Mouse (Mus musculus) CH12.LX (cell line): ENCODE results near the gene Atg2b. TPM values are rescaled to one million over a fixed set of nuclear protein-coding genes. Genes with fewer than 3 reads are reported as not detected.

Experiments
- DNase-seq: peaks from one replicate; pipeline ENCODE4 v3.0.0-alpha.2; 2013; ENCODE audit errors: extremely low read depth
- H3K27ac ChIP-seq: 2 replicates; pipeline ENCODE4 v1.5.1; 2012; ENCODE audit warnings: low read depth, mild to moderate bottlenecking, control low read depth, moderate library complexity; ENCODE audit not compliant: insufficient read depth
- H3K27me3 ChIP-seq: replicated peaks from 2 replicates; pipeline ENCODE3; 2012; ENCODE audit warnings: inconsistent platforms
- H3K36me3 ChIP-seq, 2 experiments: replicated peaks in 1 of 2; 2 replicates each; pipeline versions ENCODE3 to v1.6.1; 2012; ENCODE audit warnings: inconsistent platforms in 1 of 2, low read length in 1 of 2, mild to moderate bottlenecking in 1 of 2, mixed read lengths in 1 of 2, moderate library complexity in 1 of 2; ENCODE audit not compliant: control insufficient read depth in 1 of 2, insufficient read depth in 1 of 2
- H3K4me1 ChIP-seq, 2 experiments: 2 replicates each; pipeline ENCODE4 v1.6.1; 2012; ENCODE audit warnings: inconsistent platforms in 1 of 2, moderate library complexity in 1 of 2; ENCODE audit not compliant: insufficient read depth in 2 of 2, control insufficient read depth in 1 of 2
- H3K4me2 ChIP-seq: 2 replicates; pipeline ENCODE4 v1.6.1; 2012; ENCODE audit warnings: low read depth, mild to moderate bottlenecking, control low read depth; ENCODE audit not compliant: poor library complexity, insufficient read depth, severe bottlenecking
- H3K4me3 ChIP-seq, 3 experiments: fragments of 150-350 bp in 1 of 3; sonication (generic) in 1 of 3; replicated peaks in 1 of 3; 2 replicates each; pipeline versions ENCODE3 to v1.5.1; 2011 to 2012; ENCODE audit warnings: low read depth in 2 of 3, low read length in 2 of 3, mild to moderate bottlenecking in 2 of 3, moderate library complexity in 2 of 3, control low read depth in 1 of 3, improper control_type of control experiment in 1 of 3, inconsistent platforms in 1 of 3, mixed read lengths in 1 of 3; ENCODE audit not compliant: poor library complexity in 1 of 3
- H3K79me2 ChIP-seq: replicated peaks from 2 replicates; pipeline ENCODE4 v1.6.1; 2012; ENCODE audit warnings: mild to moderate bottlenecking, moderate library complexity; ENCODE audit not compliant: control insufficient read depth, poor library complexity, insufficient read depth, severe bottlenecking; ENCODE audit errors: extremely low read depth
- H3K9ac ChIP-seq: 2 replicates; pipeline ENCODE4 v1.6.1; 2012; ENCODE audit warnings: low read depth, mild to moderate bottlenecking, control low read depth, moderate library complexity; ENCODE audit not compliant: insufficient read depth
- H3K9me3 ChIP-seq: replicated peaks from 2 replicates; pipeline ENCODE3; 2012; ENCODE audit warnings: low read length, inconsistent platforms, mixed read lengths
- BHLHE40 ChIP-seq: IDR thresholded peaks from 2 replicates; pipeline ENCODE4 v1.6.1; 2011; ENCODE audit warnings: mild to moderate bottlenecking, low read depth, low read length, improper control_type of control experiment
- CHD1 ChIP-seq: IDR thresholded peaks from 2 replicates; pipeline ENCODE4 v1.6.1; 2012; ENCODE audit warnings: low read depth, low read length, improper control_type of control experiment, inconsistent platforms
- CTCF ChIP-seq, 2 experiments: IDR thresholded peaks in 1 of 2; conservative IDR thresholded peaks in 1 of 2; 2 replicates each; pipeline ENCODE4 v1.5.1; 2011 to 2012; ENCODE audit warnings: low read depth in 2 of 2, low read length in 2 of 2, improper control_type of control experiment in 1 of 2, inconsistent platforms in 1 of 2, mild to moderate bottlenecking in 1 of 2, moderate library complexity in 1 of 2
- ELF1 ChIP-seq: IDR thresholded peaks from 2 replicates; pipeline ENCODE4 v1.6.1; 2014; ENCODE audit warnings: low read depth, mild to moderate bottlenecking, inconsistent platforms, low read length, improper control_type of control experiment
- EP300 ChIP-seq: IDR thresholded peaks from 2 replicates; pipeline ENCODE4 v1.6.1; 2011; ENCODE audit warnings: low read length, improper control_type of control experiment
- ETS1 ChIP-seq: conservative IDR thresholded peaks from 2 replicates; pipeline ENCODE4 v1.6.1; 2012; ENCODE audit warnings: low read depth, mild to moderate bottlenecking, inconsistent platforms, low read length, improper control_type of control experiment, moderate library complexity
- GABPA ChIP-seq: IDR thresholded peaks from 2 replicates; pipeline ENCODE4 v1.6.1; 2012; ENCODE audit warnings: low read depth, low read length, improper control_type of control experiment, inconsistent platforms; ENCODE audit not compliant: insufficient replicate concordance
- JUND ChIP-seq: conservative IDR thresholded peaks from 2 replicates; pipeline ENCODE4 v1.6.1; 2011; ENCODE audit warnings: low read depth, low read length, improper control_type of control experiment
- PAX5 ChIP-seq: IDR thresholded peaks from 2 replicates; pipeline ENCODE4 v1.6.1; 2012; ENCODE audit warnings: low read length, inconsistent platforms, mixed read lengths
- RAD21 ChIP-seq: IDR thresholded peaks from 2 replicates; pipeline ENCODE4 v1.6.1; 2011; ENCODE audit warnings: low read depth, mild to moderate bottlenecking, low read length, improper control_type of control experiment, moderate library complexity
- SMC3 ChIP-seq: IDR thresholded peaks from 2 replicates; pipeline ENCODE4 v1.6.1; 2011; ENCODE audit warnings: low read depth, low read length, improper control_type of control experiment
- ZC3H11A ChIP-seq: IDR thresholded peaks from 2 replicates; pipeline ENCODE4 v1.6.1; 2012; ENCODE audit warnings: low read depth, mild to moderate bottlenecking, inconsistent platforms, low read length, improper control_type of control experiment
- ZNF384 ChIP-seq: IDR thresholded peaks from 2 replicates; pipeline ENCODE4 v1.6.1; 2012; ENCODE audit warnings: low read depth, low read length, improper control_type of control experiment, inconsistent platforms
- dilution Hi-C: fragments of 300-500 bp; cut with MboI; formaldehyde crosslinking; loops from 2 replicates; pipeline ENCODE4 v1.14.3; 2020; ENCODE audit warnings: low sequenced_read_pairs; ENCODE audit not compliant: extremely low pct_unique_long_range_greater_than_20kb, extremely low pct_ligation_motif_present
- in situ Hi-C: fragments of 300-500 bp; cut with MboI; formaldehyde crosslinking; loops from 3 replicates; pipeline ENCODE4 v1.14.3; 2019; ENCODE audit warnings: low sequenced_read_pairs, low pct_ligation_motif_present, low pct_unique_long_range_greater_than_20kb, mixed read lengths
- polyA plus RNA-seq: library from polyadenylated mRNA; unstranded; fragments of >175 nt; gene quantifications from 2 replicates; pipeline ENCODE4 v1.2.1, GENCODE M21; 2012; ENCODE audit warnings: low read depth; ENCODE audit not compliant: insufficient read length
- total RNA-seq, 2 experiments: library from RNA; depleted of rRNA; stranded (reverse); fragments of 300-350 nt in 1 of 2; fragments of >200 nt in 1 of 2; gene quantifications; 2 replicates each; pipeline ENCODE4 v1.2.3; 2012 to 2014

The Atg2b gene
- total and polyA plus RNA-seq, 3 experiments = 26.9 to 28.5 (median 28.4) TPM

- dilution Hi-C loops = no loop called here
- H3K27me3 ChIP-seq = peaks cover 4% of the 10 kb centered on the region
- H3K27ac ChIP-seq = no peak overlapping the region
- no peak overlapping the region for H3K4me3 ChIP-seq
- no peaks in the 10 kb centered on the region for H3K79me2 ChIP-seq
- peaks cover 0 to 31% of the 10 kb centered on the region in 2 experiments; a peak in 2 of 4 replicates for H3K4me1 ChIP-seq
- in situ Hi-C loops = no loop called here
- H3K9me3 ChIP-seq = no peaks in the 10 kb centered on the region
- TF ChIP-seq EP300 (no peak), ETS1 (peak; percentile 34), BHLHE40 (no peak), ZNF384 (no peak)
- no peak overlapping the region for H3K4me2 ChIP-seq
- no peak overlapping the region for H3K9ac ChIP-seq
- H3K36me3 ChIP-seq = no peaks in the 10 kb centered on the region
- peak; percentile 33 for DNase-seq
Observed at GRCm38 (mm10) chr12:105587526-105587925, 97.5 kb downstream of the Atg2b start.

- no peaks in the 10 kb centered on the region for H3K79me2 ChIP-seq
- H3K36me3 ChIP-seq = no peaks in the 10 kb centered on the region
- DNase-seq = peak; percentile 76
- H3K9me3 ChIP-seq = no peaks in the 10 kb centered on the region
- no peak overlapping the region for H3K4me2 ChIP-seq
- H3K27me3 ChIP-seq = peaks cover 11% of the 10 kb centered on the region
- no peak overlapping the region for H3K4me3 ChIP-seq
- TF ChIP-seq RAD21 (peak; percentile 58), EP300 (no peak), CTCF (conservative IDR thresholded peaks at IDR 0.05 in 1 of 2, IDR thresholded peaks at IDR 0.05 in 1 of 2; ENCODE audit: low read depth in 2 of 2, low read length in 2 of 2) (peak; percentile 68 to 79), PAX5 (no peak), SMC3 (peak; percentile 74)
- dilution Hi-C loops = no loop called here
- no peak overlapping the region for H3K9ac ChIP-seq
- H3K4me1 ChIP-seq = peaks cover 0 to 31% of the 10 kb centered on the region in 2 experiments; a peak in 2 of 4 replicates
- no peak overlapping the region for H3K27ac ChIP-seq
- in situ Hi-C loops = loop anchor here (5.0 kb wide), 1 partner anchor 88 kb away; no protein-coding TSS in a partner anchor
Observed at GRCm38 (mm10) chr12:105584851-105585250, 100.2 kb downstream of the Atg2b start.

DNA sequence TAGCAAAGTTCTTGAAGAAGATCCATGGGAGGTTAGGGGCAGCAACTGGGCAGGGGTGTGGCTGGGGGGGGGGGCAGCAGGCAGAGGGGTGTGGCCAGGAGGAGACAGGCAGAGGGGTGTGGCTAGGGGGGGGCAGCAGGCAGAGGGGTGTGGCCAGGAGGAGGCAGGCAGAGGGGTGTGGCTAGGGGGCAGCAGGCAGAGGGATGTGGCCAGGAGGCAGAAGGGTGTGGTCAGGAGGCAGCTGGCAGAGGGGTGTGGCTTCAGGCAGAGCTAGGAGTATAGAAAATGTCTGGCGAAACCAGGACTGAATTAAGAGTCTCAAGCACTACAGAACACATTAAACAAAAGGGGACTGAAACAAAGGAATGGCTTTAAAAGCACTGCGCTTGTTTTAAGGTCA, 101.5 kb downstream of the Atg2b start:
- Histone ChIP-seq H3K4me1 (peaks cover 0 to 31% of the 10 kb centered on the region in 2 experiments; a peak in 2 of 4 replicates), H3K79me2 (no peaks in the 10 kb centered on the region), H3K9ac (no peak overlapping the region), H3K9me3 (no peaks in the 10 kb centered on the region), H3K27me3 (peaks cover 12% of the 10 kb centered on the region), H3K27ac (no peak overlapping the region), H3K4me2 (no peak overlapping the region), H3K36me3 (no peaks in the 10 kb centered on the region), H3K4me3 (no peak overlapping the region)
- TF ChIP-seq ETS1 (no peak), CHD1 (no peak), GABPA (no peak), EP300 (no peak), ZC3H11A (no peak), JUND (no peak), ELF1 (no peak), ZNF384 (no peak)
- dilution Hi-C loops = no loop called here
- in situ Hi-C loops = loop anchor here (5.0 kb wide), 1 partner anchor 86 kb away; no protein-coding TSS in a partner anchor
- peak; percentile 59 for DNase-seq
